Mouse (Mus musculus): ENCODE measurements around the gene Rufy4. TPM values are rescaled to one million over a fixed set of nuclear protein-coding genes. Genes with fewer than 3 reads are reported as not detected.

Rufy4 gene
- total RNA-seq, 2 experiments from 2014 or later, result 0.70 TPM; not detected in 1

- no peak for ATAC-seq (replicated peaks; ENCODE audit: low FRiP score, low TSS enrichment, poor library complexity, severe bottlenecking)
These were observed 65.1 kb downstream of the Rufy4 start for GRCm38 (mm10) chr1:74190471-74190870.

GRCm38 (mm10) chr1:74192711-74193110 lies 67.4 kb downstream of the Rufy4 start:
- ATAC-seq (replicated peaks; ENCODE audit: low FRiP score, low TSS enrichment, poor library complexity, severe bottlenecking), result no peak

GRCm38 (mm10) chr1:74194445-74194844 lies 69.1 kb downstream of the Rufy4 start, which contains the start of gene Cxcr1:
Gene Cxcr1 (minus strand): TSS chr1:74194631.
- no peak for ATAC-seq (replicated peaks; ENCODE audit: low FRiP score, low TSS enrichment, poor library complexity, severe bottlenecking)

- ATAC-seq (replicated peaks; ENCODE audit: low FRiP score, low TSS enrichment, poor library complexity, severe bottlenecking), result peak; percentile 80
These were observed 70.6 kb downstream of the Rufy4 start for GRCm38 (mm10) chr1:74195961-74196360.

- no peak for ATAC-seq (replicated peaks; ENCODE audit: low FRiP score, low TSS enrichment, poor library complexity, severe bottlenecking)
These were observed 71.5 kb downstream of the Rufy4 start for GRCm38 (mm10) chr1:74196621-74197419.

Other genes starting within 250 kb of the Rufy4 start
- gene Tns1, start 1.1 kb upstream of the Rufy4 start, total RNA-seq (2014; fragmentation: Nextera tagmentation), result 62.1 and 69.2 TPM in 2 replicates
- 17.3 and 25.3 TPM in 2 replicates for gene Tns1, start 1.1 kb upstream of the Rufy4 start, total RNA-seq (2017)
- 1.5 TPM in 1 of 2 replicates, not detected in the other for gene Cxcr2, start 28.4 kb downstream of the Rufy4 start, total RNA-seq (2014; fragmentation: Nextera tagmentation)
- 0.38 and 0.57 TPM in 2 replicates for gene Cxcr2, start 28.4 kb downstream of the Rufy4 start, total RNA-seq (2017)
- not detected in 2 replicates for gene Cxcr1, start 69.1 kb downstream of the Rufy4 start, total RNA-seq (2014; fragmentation: Nextera tagmentation)
- gene Cxcr1, start 69.1 kb downstream of the Rufy4 start, total RNA-seq (2017), result not detected in 2 replicates
- 211 and 242 TPM in 2 replicates for gene Arpc2, start 110.5 kb downstream of the Rufy4 start, total RNA-seq (2014; fragmentation: Nextera tagmentation)
- 228 and 233 TPM in 2 replicates for gene Arpc2, start 110.5 kb downstream of the Rufy4 start, total RNA-seq (2017)
- gene Gpbar1, start 153.0 kb downstream of the Rufy4 start, total RNA-seq (2014; fragmentation: Nextera tagmentation), result 1.0 TPM in 1 of 2 replicates, not detected in the other
- gene Gpbar1, start 153.0 kb downstream of the Rufy4 start, total RNA-seq (2017), result not detected in 2 replicates
- gene Aamp, start 159.2 kb downstream of the Rufy4 start, total RNA-seq (2014; fragmentation: Nextera tagmentation), result 78.9 and 90.5 TPM in 2 replicates
- 84.4 and 95.3 TPM in 2 replicates for gene Aamp, start 159.2 kb downstream of the Rufy4 start, total RNA-seq (2017)
- 22.4 and 50.1 TPM in 2 replicates for gene Pnkd, start 159.4 kb downstream of the Rufy4 start, total RNA-seq (2014; fragmentation: Nextera tagmentation)
- gene Pnkd, start 159.4 kb downstream of the Rufy4 start, total RNA-seq (2017), result 14.1 and 22.8 TPM in 2 replicates
- 10.1 and 16.8 TPM in 2 replicates for gene Tmbim1, start 180.1 kb downstream of the Rufy4 start, total RNA-seq (2014; fragmentation: Nextera tagmentation)
- gene Tmbim1, start 180.1 kb downstream of the Rufy4 start, total RNA-seq (2017), result 13.6 and 13.9 TPM in 2 replicates
- gene Catip, start 236.6 kb downstream of the Rufy4 start, total RNA-seq (2014; fragmentation: Nextera tagmentation), result not detected in 2 replicates
- not detected in 2 replicates for gene Catip, start 236.6 kb downstream of the Rufy4 start, total RNA-seq (2017)
- gene Slc11a1, start 249.7 kb downstream of the Rufy4 start, total RNA-seq (2014; fragmentation: Nextera tagmentation), result not detected in 2 replicates
- 0.42 TPM in 1 of 2 replicates, not detected in the other for gene Slc11a1, start 249.7 kb downstream of the Rufy4 start, total RNA-seq (2017)

Data from megakaryocyte-erythroid progenitor cell, adult 5-6 weeks (primary cell).